Mouse (Mus musculus) testis, adult 2 months (tissue): ENCODE results near the gene Otop2.

Experiments used
- CTCF ChIP-seq: fragments of 200-500 bp; IDR thresholded peaks from 2 replicates; pipeline ENCODE4 v1.5.1; 2012; ENCODE audit warnings: low read depth, mild to moderate bottlenecking, inconsistent platforms, low read length, moderate library complexity; ENCODE audit not compliant: control insufficient read depth, insufficient read depth, insufficient replicate concordance
- POLR2A ChIP-seq: fragments of 200-500 bp; IDR thresholded peaks from 2 replicates; pipeline ENCODE4 v1.6.1; 2012; ENCODE audit warnings: low read depth, mild to moderate bottlenecking, inconsistent platforms, low read length, moderate library complexity; ENCODE audit not compliant: control insufficient read depth

DNA sequence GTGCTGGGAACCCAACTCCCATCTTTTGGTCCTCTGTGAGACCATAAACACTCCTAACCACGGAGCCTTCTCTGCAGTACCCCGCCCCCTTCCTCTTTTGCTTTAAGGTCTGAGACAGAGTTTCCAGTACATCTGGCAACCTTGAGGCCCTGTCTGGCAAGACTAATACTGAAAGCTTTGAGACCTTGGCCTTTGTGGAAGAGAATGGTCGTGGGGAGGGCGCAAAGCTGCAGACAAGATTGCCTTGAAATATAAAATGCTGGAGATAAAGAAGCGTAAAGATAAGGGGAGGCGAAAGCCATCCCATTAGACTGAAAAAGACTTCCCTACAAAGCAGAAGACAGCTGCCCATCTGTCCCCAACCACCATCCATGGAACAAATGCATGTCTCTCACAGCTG is 31.5 kb upstream of the Otop2 start:
- TF ChIP-seq CTCF: no peak
- no peak for TF ChIP-seq POLR2A
